Mouse (Mus musculus) lung, adult 2 months (tissue): ENCODE results near the gene Mafg. TPM values are rescaled to one million over a fixed set of nuclear protein-coding genes. Genes with fewer than 3 reads are reported as not detected.

Experiments
- DNase-seq: peaks from one replicate; pipeline ENCODE4 v3.0.0; 2022
- H3K4me1 ChIP-seq: fragments of 200-500 bp; 2 replicates; pipeline ENCODE4 v1.6.1; 2011; ENCODE audit warnings: low read length; ENCODE audit not compliant: control insufficient read depth, insufficient read depth
- H3K4me3 ChIP-seq: fragments of 200-500 bp; replicated peaks from 2 replicates; pipeline ENCODE3; 2011; ENCODE audit warnings: low read depth, mild to moderate bottlenecking, control low read depth, low read length; ENCODE audit errors: extremely low read depth
- CTCF ChIP-seq: fragments of 200-500 bp; IDR thresholded peaks from 2 replicates; pipeline ENCODE4 v1.5.1; 2011; ENCODE audit warnings: mild to moderate bottlenecking, low read length, control low read depth; ENCODE audit not compliant: insufficient read depth
- POLR2A ChIP-seq: fragments of 200-500 bp; IDR thresholded peaks from 2 replicates; pipeline ENCODE4 v1.6.1; 2011; ENCODE audit warnings: low read depth, mild to moderate bottlenecking, control low read depth, low read length, borderline replicate concordance; ENCODE audit errors: extremely low read depth
- WGBS: fragments of 180-500 bp; shearing (Covaris S2); methylation state at CpG from one replicate; pipeline ENCODE4 v1.1.7; 2018; 5-methylcytosine and 5-hydroxymethylcytosine counted together
- polyA plus RNA-seq: library from polyadenylated mRNA; depleted of rRNA; stranded (reverse); fragments of >200 nt; gene quantifications from 2 replicates; pipeline ENCODE4 v1.2.3, GENCODE M21; 2012

The Mafg gene
- polyA plus RNA-seq, 1 experiment = 51.3 TPM

- WGBS = 50% methylated on average over 8 of the region's 8 CpGs
- Histone ChIP-seq H3K4me3 (peak overlapping the region; percentile 97), H3K4me1 (peaks cover 17% of the 10 kb centered on the region)
- TF ChIP-seq POLR2A (no peak), CTCF (peak; percentile 27; the same call in 1 of the 2 replicates)
- DNase-seq = peak; percentile 32
Measured at GRCm38 (mm10) chr11:120582268-120582981, 51.0 kb downstream of the Mafg start.

- 2% methylated on average over 69 of the region's 75 CpGs for WGBS
- H3K4me3 ChIP-seq = peak within 1 kb of the TSS; percentile 97
- DNase-seq = peak; percentile 89
Measured at GRCm38 (mm10) chr11:120581490-120582267, 51.7 kb downstream of the Mafg start, which contains the start of gene Arhgdia. Gene Arhgdia (minus strand): TSS chr11:120581624.

GRCm38 (mm10) chr11:120580871-120581331 is 52.5 kb downstream of the Mafg start:
- WGBS = under 1% methylated on average over 35 of the region's 44 CpGs
- TF ChIP-seq POLR2A (no peak), CTCF (no peak)
- peaks cover 17% of the 10 kb centered on the region for H3K4me1 ChIP-seq
- DNase-seq = peak; percentile 58
- peak overlapping the region; percentile 97 for H3K4me3 ChIP-seq

More at GRCm38 (mm10) chr11:120581490-120582267, 51.7 kb downstream of the Mafg start, which contains the start of gene Arhgdia:
- TF ChIP-seq CTCF (no peak), POLR2A (peak; percentile 92)
- H3K4me1 ChIP-seq = peaks cover 17% of the 10 kb centered on the region

GRCm38 (mm10) chr11:120580190-120580589 is 53.2 kb downstream of the Mafg start:
- DNase-seq = peak; percentile 45
- no peak for TF ChIP-seq POLR2A
- TF ChIP-seq CTCF = no peak
- Histone ChIP-seq H3K4me1 (peaks cover 17% of the 10 kb centered on the region), H3K4me3 (peak overlapping the region; percentile 97)
- WGBS = 32% methylated on average over 7 of the region's 7 CpGs

GRCm38 (mm10) chr11:120579316-120580107 is 53.9 kb downstream of the Mafg start:
- H3K4me1 ChIP-seq = peaks cover 17% of the 10 kb centered on the region
- peak overlapping the region; percentile 36 for H3K4me3 ChIP-seq
- DNase-seq = peak; percentile 78
- TF ChIP-seq POLR2A = no peak
- TF ChIP-seq CTCF = peak; percentile 75
- WGBS = 44% methylated on average over 15 of the region's 15 CpGs

GRCm38 (mm10) chr11:120578694-120579243 is 54.6 kb downstream of the Mafg start:
- H3K4me1 ChIP-seq = peaks cover 20% of the 10 kb centered on the region
- DNase-seq = no peak
- 80% methylated on average over 11 of the region's 11 CpGs for WGBS
- TF ChIP-seq CTCF (no peak), POLR2A (0 out of 2 replicates have a peak, but pooled peaks have one; percentile 6)
- no peak overlapping the region for H3K4me3 ChIP-seq

GRCm38 (mm10) chr11:120578024-120578693 is 55.2 kb downstream of the Mafg start:
- Histone ChIP-seq H3K4me3 (no peak overlapping the region), H3K4me1 (peaks cover 20% of the 10 kb centered on the region)
- DNase-seq = no peak
- WGBS = 76% methylated on average over 10 of the region's 10 CpGs
- no peak for TF ChIP-seq POLR2A
- no peak for TF ChIP-seq CTCF
